Mouse (Mus musculus): ENCODE data around the gene Utf1.

- TF ChIP-seq CTCF (IDR thresholded peaks at IDR 0.05; ENCODE audit: control insufficient read depth, insufficient read depth, low read length), result no peak
- no peak for TF ChIP-seq POLR2A (IDR thresholded peaks at IDR 0.05; ENCODE audit: borderline replicate concordance, control insufficient read depth, low read depth, low read length)
Observed at GRCm38 (mm10) chr7:139970216-139970919, 26.8 kb downstream of the Utf1 start.

All from bone marrow, adult 2 months (tissue).